ENCODE assay signal across 12 mouse cellular contexts in genomic region chr2:45063300-45063890, GRCm38 (mm10). TPM values are rescaled to one million over a fixed set of nuclear protein-coding genes. Genes with fewer than 3 reads are reported as not detected.
DNase-seq lines count a peak whose midpoint lies in the region; ATAC-seq and TF ChIP-seq lines count a peak whose summit lies in the region.
"Had no signal": no experiment of that assay in that cellular context is flagged by ENCODE, and none has a peak within 500 bp of the region (broad histone marks: within the 10 kb centered on the region; RNA-seq: fewer than 3 reads in every experiment).

No protein-coding gene starts in this region.

- no peak for TF ChIP-seq CTCF in heart, adult 2 months (IDR thresholded peaks at IDR 0.05)
- TF ChIP-seq CTCF in layer of hippocampus, adult 2 months (conservative IDR thresholded peaks at IDR 0.05): no peak

- H3K4me2 ChIP-seq in heart, embryonic 11.5 days: no peak overlapping the region
- no peak overlapping the region for H3K4me2 ChIP-seq in hindbrain, embryonic 13.5 days

- no peaks in the 10 kb centered on the region for H3K36me3 ChIP-seq in heart, embryonic 11.5 days (ENCODE audit: control insufficient read depth, insufficient read depth, low read length)
- peaks cover 11% of the 10 kb centered on the region for H3K36me3 ChIP-seq in heart, adult 2 months (ENCODE audit: control insufficient read depth, insufficient read depth, low read length)
- H3K36me3 ChIP-seq in hindbrain, embryonic 13.5 days: no peaks in the 10 kb centered on the region

- no peak for TF ChIP-seq EP300 in heart, adult 2 months (IDR thresholded peaks at IDR 0.05; ENCODE audit: insufficient read depth, low read depth, low read length)

- peak overlapping the region; percentile 35; the same call in 1 of the 2 replicates for H3K27ac ChIP-seq in heart, embryonic 11.5 days (ENCODE audit: low read depth, low read length)
- no peak overlapping the region for H3K27ac ChIP-seq in heart, adult 2 months
- H3K27ac ChIP-seq in layer of hippocampus, adult 2 months: peak overlapping the region; percentile 86
- 0 out of 2 replicates have a peak overlapping the region, but pooled peaks have one; percentile 41 for H3K27ac ChIP-seq in hindbrain, embryonic 13.5 days

- H3K27me3 ChIP-seq in heart, embryonic 11.5 days (ENCODE audit: control insufficient read depth, insufficient read depth, low read length): no peaks in the 10 kb centered on the region
- H3K27me3 ChIP-seq in heart, adult 2 months (ENCODE audit: control insufficient read depth, insufficient read depth, low read length): no peaks in the 10 kb centered on the region
- no peaks in the 10 kb centered on the region for H3K27me3 ChIP-seq in hindbrain, embryonic 13.5 days
- H3K27me3 ChIP-seq: megakaryocyte, embryonic 14.5 days had no signal

- peaks cover 47% of the 10 kb centered on the region for H3K4me1 ChIP-seq in heart, embryonic 11.5 days (ENCODE audit: control insufficient read depth, insufficient read depth, low read length)
- H3K4me1 ChIP-seq in heart, adult 2 months (ENCODE audit: control insufficient read depth, insufficient read depth, low read length): peaks cover 12% of the 10 kb centered on the region
- H3K4me1 ChIP-seq in hindbrain, embryonic 13.5 days (replicated peaks): peaks cover 42% of the 10 kb centered on the region

- no peaks in the 10 kb centered on the region for H3K79me2 ChIP-seq in heart, adult 2 months (replicated peaks; ENCODE audit: control insufficient read depth, insufficient read depth, low read length)

- 31% methylated on average over 7 of the region's 7 CpGs for WGBS in heart, embryonic 11.5 days (ENCODE audit: insufficient replicate concordance)
- WGBS in heart, adult 2 months: 43% methylated on average over 7 of the region's 7 CpGs
- 7% methylated on average over 7 of the region's 7 CpGs for WGBS in hindbrain, embryonic 13.5 days

- no peak for TF ChIP-seq POLR2A in heart, adult 2 months (IDR thresholded peaks at IDR 0.05; ENCODE audit: insufficient read depth, low read depth, low read length)

- H3K9ac ChIP-seq in heart, embryonic 11.5 days (ENCODE audit: low read depth, low read length): no peak overlapping the region
- no peak overlapping the region for H3K9ac ChIP-seq in heart, adult 2 months (ENCODE audit: low read depth, low read length)
- no peak overlapping the region for H3K9ac ChIP-seq in hindbrain, embryonic 13.5 days

- DNase-seq in heart, adult 2 months: no peak
- no peak for DNase-seq in layer of hippocampus, adult 2 months (ENCODE audit: low spot score in 2 of 2)
- no peak for DNase-seq in layer of hippocampus, adult 18-20 months (ENCODE audit: low spot score in 2 of 2)
- peak; percentile 53 for DNase-seq in embryo, embryonic 10.5 days (ENCODE audit: low spot score)
- no peak for DNase-seq in gastrocnemius, postnatal 25 days
- DNase-seq: cerebellum, postnatal 36 days; lung, adult 18-20 months; thymus, postnatal 14 days had no signal

- H3K9me3 ChIP-seq in heart, embryonic 11.5 days (replicated peaks; ENCODE audit: control insufficient read depth, low read length): no peaks in the 10 kb centered on the region
- H3K9me3 ChIP-seq in hindbrain, embryonic 13.5 days: no peaks in the 10 kb centered on the region
- H3K9me3 ChIP-seq: megakaryocyte, embryonic 14.5 days had no signal

- intact Hi-C loops in heart, adult 2 months (cut with DNase I): no loop called here

- ATAC-seq in heart, embryonic 11.5 days (replicated peaks; ENCODE audit: insufficient number of reproducible peaks, low FRiP score, low TSS enrichment): no peak
- ATAC-seq in hindbrain, embryonic 13.5 days (ENCODE audit: low FRiP score): no peak
- no peak for ATAC-seq in erythroid progenitor cell, adult 5-6 weeks (replicated peaks; ENCODE audit: low FRiP score, poor library complexity, severe bottlenecking)

- no peak overlapping the region for H3K4me3 ChIP-seq in heart, embryonic 11.5 days (ENCODE audit: low read depth, low read length)
- H3K4me3 ChIP-seq in heart, adult 2 months: no peak overlapping the region
- H3K4me3 ChIP-seq in layer of hippocampus, adult 2 months: no peak overlapping the region
- no peak overlapping the region for H3K4me3 ChIP-seq in hindbrain, embryonic 13.5 days
- H3K4me3 ChIP-seq: megakaryocyte, embryonic 14.5 days had no signal

RNA-seq across cellular contexts. Expression of gene Zeb2, which starts 53.8 kb away (rescaled TPM):
- 27.2 and 27.5 TPM in 2 replicates for polyA plus RNA-seq in heart, embryonic 11.5 days (2014; fragmentation: Nextera tagmentation; extraction: Ambion mirVana)
- 10 to 100 TPM; 46.7 to 50.0 TPM for total RNA-seq in heart, adult 2 months (2021)
- 16.5 and 34.3 TPM in 2 replicates for polyA plus RNA-seq in heart, adult 2 months (2012; rRNA removed)
- 100 to 1,000 TPM; 430 to 443 TPM for total RNA-seq in layer of hippocampus, adult 2 months (2021)
- total RNA-seq in layer of hippocampus, adult 18-20 months (2021): 100 to 1,000 TPM; 381 to 385 TPM
- polyA plus RNA-seq in hindbrain, embryonic 13.5 days (2015; fragmentation: Nextera tagmentation; extraction: Ambion mirVana): 50.4 and 57.4 TPM in 2 replicates
- total RNA-seq in gastrocnemius, postnatal 25 days (2021): 10 to 100 TPM; 39.6 to 47.4 TPM
- 45.8 and 49.9 TPM in 2 replicates for total RNA-seq in erythroid progenitor cell, adult 5-6 weeks (2015; ENCODE audit: low replicate concordance)
- total RNA-seq in erythroid progenitor cell, adult 5-6 weeks (2017; ENCODE audit: low replicate concordance): 34.3 and 60.1 TPM in 2 replicates

Comparison
In these comparisons a context has a peak if more than half of its experiments do, and no peak if none do; other contexts are left out.
1. RNA of gene Zeb2, which starts 53.8 kb away (total RNA-seq): 430 to 443 TPM in layer of hippocampus, adult 2 months and 381 to 385 TPM in layer of hippocampus, adult 18-20 months; 34.3 to 60.1 TPM in erythroid progenitor cell, adult 5-6 weeks, 46.7 to 50.0 TPM in heart, adult 2 months and 39.6 to 47.4 TPM in gastrocnemius, postnatal 25 days; every median in the first group is over 4 times any median in the second.